Mouse (Mus musculus) liver, embryonic 15.5 days (tissue): ENCODE measurements at regions not wholly inside any gene's neighbourhood (a gene's known extent, or its start where the extent isn't known, plus 50 kb on each side); places are given as distances from the start of the nearest gene placed in this dataset.

ENCODE experiments used
- ATAC-seq: fragments of 200-750 bp; cut with Nextera tagmentation; 2 replicates; pipeline ENCODE4 v1.8.0; 2017; ENCODE audit warnings: moderate number of reproducible peaks, mild to moderate bottlenecking, moderate library complexity; ENCODE audit not compliant: insufficient read depth
- H3K27ac ChIP-seq: fragments of 300-500 bp; sonication (generic); replicated peaks from 2 replicates; pipeline ENCODE4 v1.5.1; 2015; ENCODE audit warnings: mild to moderate bottlenecking, inconsistent platforms
- H3K27me3 ChIP-seq: fragments of 300-500 bp; sonication (generic); 2 replicates; pipeline ENCODE4 v1.6.1; 2015; ENCODE audit warnings: mild to moderate bottlenecking, inconsistent platforms
- H3K36me3 ChIP-seq: fragments of 300-500 bp; sonication (generic); replicated peaks from 2 replicates; pipeline ENCODE4 v1.6.1; 2015; ENCODE audit warnings: moderate library complexity, mild to moderate bottlenecking, inconsistent platforms
- H3K4me1 ChIP-seq: fragments of 300-500 bp; sonication (generic); replicated peaks from 2 replicates; pipeline ENCODE4 v1.6.1; 2015; ENCODE audit warnings: inconsistent platforms
- H3K4me2 ChIP-seq: fragments of 300-500 bp; sonication (generic); 2 replicates; pipeline ENCODE4 v1.6.1; 2015; ENCODE audit warnings: moderate library complexity, mild to moderate bottlenecking, inconsistent platforms
- H3K4me3 ChIP-seq: fragments of 300-500 bp; sonication (generic); replicated peaks from 2 replicates; pipeline ENCODE4 v1.5.1; 2015; ENCODE audit warnings: mild to moderate bottlenecking, inconsistent platforms
- H3K9ac ChIP-seq: fragments of 300-500 bp; sonication (generic); 2 replicates; pipeline ENCODE4 v1.6.1; 2015; ENCODE audit warnings: moderate library complexity, mild to moderate bottlenecking, inconsistent platforms
- H3K9me3 ChIP-seq: fragments of 300-500 bp; sonication (generic); replicated peaks from 2 replicates; pipeline ENCODE4 v1.6.1; 2016; ENCODE audit warnings: inconsistent platforms
- WGBS: fragments of 180-500 bp; shearing (Covaris S2); methylation state at CpG from one replicate; pipeline ENCODE4 v1.1.7; 2015; ENCODE audit warnings: mixed read lengths; ENCODE audit not compliant: insufficient replicate concordance; 5-methylcytosine and 5-hydroxymethylcytosine counted together

GRCm38 (mm10) chr1:186287831-186288230, 170.7 kb upstream of the Lyplal1 start:
- Histone ChIP-seq H3K9ac (no peak overlapping the region), H3K27me3 (no peaks in the 10 kb centered on the region), H3K4me3 (no peak overlapping the region), H3K4me2 (no peak overlapping the region), H3K27ac (no peak overlapping the region), H3K9me3 (no peaks in the 10 kb centered on the region), H3K4me1 (no peaks in the 10 kb centered on the region), H3K36me3 (no peaks in the 10 kb centered on the region)
- WGBS, result 64% methylated on average over 8 of the region's 8 CpGs
- no peak for ATAC-seq

DNA sequence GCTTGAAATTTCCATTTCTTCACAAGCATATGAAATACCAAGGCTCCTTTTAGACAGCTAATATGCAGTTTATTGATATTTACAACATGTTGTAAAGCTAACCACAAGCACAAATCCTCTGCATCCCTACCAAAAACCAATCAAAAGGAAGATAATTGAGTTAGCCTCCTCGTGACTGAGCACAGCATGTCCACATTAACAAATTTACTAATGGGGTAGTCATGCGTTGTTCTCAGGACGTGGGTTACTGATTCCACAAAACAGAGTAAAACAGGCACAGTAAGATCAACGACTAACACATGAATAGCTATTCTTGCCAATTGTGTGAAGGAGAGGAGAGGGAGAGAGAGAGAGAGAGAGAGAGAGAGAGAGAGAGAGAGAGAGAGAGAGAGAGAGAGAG, 169.3 kb upstream of the Lyplal1 start:
- Histone ChIP-seq H3K27me3 (no peaks in the 10 kb centered on the region), H3K4me1 (no peaks in the 10 kb centered on the region), H3K36me3 (no peaks in the 10 kb centered on the region), H3K4me2 (no peak overlapping the region), H3K9me3 (no peaks in the 10 kb centered on the region), H3K27ac (no peak overlapping the region), H3K9ac (no peak overlapping the region), H3K4me3 (no peak overlapping the region)
- ATAC-seq, result no peak
- 43% methylated on average over 4 of the region's 4 CpGs for WGBS

- Histone ChIP-seq H3K36me3 (no peaks in the 10 kb centered on the region), H3K9ac (no peak overlapping the region), H3K4me2 (no peak overlapping the region), H3K27me3 (no peaks in the 10 kb centered on the region), H3K4me1 (no peaks in the 10 kb centered on the region), H3K9me3 (no peaks in the 10 kb centered on the region), H3K27ac (no peak overlapping the region), H3K4me3 (no peak overlapping the region)
- 71% methylated on average over 11 of the region's 11 CpGs for WGBS
- no peak for ATAC-seq
Observed at GRCm38 (mm10) chr1:186277981-186278634, 161.0 kb upstream of the Lyplal1 start.

DNA sequence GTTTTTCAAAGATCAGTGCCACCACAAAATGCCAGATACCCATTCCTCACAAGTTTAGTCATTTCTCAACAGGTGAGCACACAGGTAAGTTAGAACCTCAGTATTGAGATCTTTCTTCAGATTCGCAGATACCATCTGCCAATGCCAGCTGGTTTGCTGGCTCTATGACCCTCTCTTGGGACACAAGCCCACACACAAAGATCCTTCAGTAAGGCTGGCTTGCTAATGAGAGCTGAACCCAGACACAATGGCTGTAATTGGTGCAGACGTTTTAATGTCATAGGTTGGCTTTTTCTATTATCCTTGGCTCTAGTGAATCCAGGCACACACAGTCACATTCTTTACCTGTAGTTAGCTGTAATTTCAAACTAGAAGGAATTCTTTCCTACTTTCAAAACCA, 154.3 kb upstream of the Lyplal1 start:
- Histone ChIP-seq H3K9me3 (no peaks in the 10 kb centered on the region), H3K27me3 (no peaks in the 10 kb centered on the region), H3K9ac (no peak overlapping the region), H3K4me3 (no peak overlapping the region), H3K4me1 (no peaks in the 10 kb centered on the region), H3K4me2 (no peak overlapping the region), H3K27ac (no peak overlapping the region), H3K36me3 (no peaks in the 10 kb centered on the region)
- no peak for ATAC-seq
- WGBS, result 59% methylated on average over 2 of the region's 2 CpGs

GRCm38 (mm10) chr1:186267317-186267716, 150.2 kb upstream of the Lyplal1 start:
- Histone ChIP-seq H3K9ac (no peak overlapping the region), H3K4me2 (no peak overlapping the region)
- 70% methylated on average over 2 of the region's 2 CpGs for WGBS

DNA sequence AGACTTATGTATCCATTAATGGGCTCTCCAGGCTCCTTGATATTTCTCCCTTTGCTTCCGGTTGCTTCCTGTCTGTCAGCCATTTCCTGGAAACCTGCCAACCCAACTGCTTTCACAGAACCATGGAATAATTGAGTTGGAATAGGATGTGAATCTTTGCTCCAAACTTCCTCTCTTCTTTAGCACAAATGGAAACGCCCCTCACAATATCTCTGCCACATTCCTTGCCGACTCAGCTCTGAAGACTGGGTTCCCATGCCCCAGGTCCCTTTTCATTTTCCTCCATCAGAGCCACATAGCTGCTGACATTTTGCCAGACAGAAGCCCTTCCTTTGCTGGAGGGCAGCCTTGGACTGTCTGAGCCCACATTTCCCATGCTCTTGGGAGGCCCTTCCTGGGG, 147.5 kb upstream of the Lyplal1 start:
- Histone ChIP-seq H3K27ac (no peak overlapping the region), H3K27me3 (no peaks in the 10 kb centered on the region), H3K36me3 (no peaks in the 10 kb centered on the region), H3K4me3 (no peak overlapping the region), H3K4me1 (peaks cover 7% of the 10 kb centered on the region; the same call in 1 of the 2 replicates), H3K9me3 (no peaks in the 10 kb centered on the region), H3K9ac (no peak overlapping the region), H3K4me2 (no peak overlapping the region)
- no peak for ATAC-seq
- 45% methylated on average over 3 of the region's 3 CpGs for WGBS

More at GRCm38 (mm10) chr1:186267317-186267716, 150.2 kb upstream of the Lyplal1 start:
- ATAC-seq, result no peak
- Histone ChIP-seq H3K4me1 (peaks cover 5% of the 10 kb centered on the region; the same call in 1 of the 2 replicates), H3K27ac (no peak overlapping the region), H3K4me3 (no peak overlapping the region), H3K36me3 (no peaks in the 10 kb centered on the region), H3K9me3 (no peaks in the 10 kb centered on the region), H3K27me3 (no peaks in the 10 kb centered on the region)

DNA sequence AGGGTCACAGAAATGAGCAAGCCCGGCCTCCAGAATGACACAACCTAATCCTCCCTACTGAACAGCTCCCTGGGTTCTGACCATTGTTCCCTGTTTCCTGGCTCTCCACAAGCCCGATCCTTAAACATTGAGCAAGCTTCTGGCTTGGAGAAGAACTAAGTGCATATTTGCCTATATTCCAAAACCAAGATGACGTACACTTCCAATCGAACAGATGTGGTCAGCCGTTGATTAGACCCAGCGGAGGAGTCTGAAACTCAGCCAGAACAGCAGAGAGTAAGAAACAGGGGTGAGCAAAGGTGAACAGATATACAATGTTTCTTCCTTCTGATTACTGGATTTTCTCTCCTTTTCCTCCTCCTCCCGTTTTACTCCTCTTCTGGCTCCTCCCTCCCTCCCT, 146.8 kb upstream of the Lyplal1 start:
- Histone ChIP-seq H3K4me1 (peaks cover 7% of the 10 kb centered on the region; the same call in 1 of the 2 replicates), H3K9me3 (no peaks in the 10 kb centered on the region), H3K9ac (no peak overlapping the region), H3K27ac (no peak overlapping the region), H3K4me3 (no peak overlapping the region), H3K36me3 (no peaks in the 10 kb centered on the region), H3K4me2 (no peak overlapping the region), H3K27me3 (no peaks in the 10 kb centered on the region)
- no peak for ATAC-seq
- WGBS, result 49% methylated on average over 7 of the region's 7 CpGs

DNA sequence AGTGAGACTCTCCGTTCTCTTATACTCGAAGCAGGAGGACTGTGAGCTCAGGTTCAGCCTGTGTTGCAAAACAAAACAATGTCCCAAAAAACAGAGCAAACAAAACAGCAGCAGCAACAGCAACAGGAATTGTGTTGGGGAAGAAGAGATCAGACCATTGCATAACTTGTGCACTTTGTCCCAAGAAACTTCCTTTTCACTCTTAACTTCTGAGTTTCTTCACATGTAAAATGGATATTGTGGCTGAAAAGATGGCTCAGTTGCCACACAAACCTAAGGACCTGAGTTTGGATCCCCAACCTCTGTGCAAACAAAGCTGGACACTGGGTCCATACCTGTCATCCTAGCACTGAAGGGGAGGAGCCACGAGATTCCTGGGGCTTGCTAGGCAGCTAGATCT, 146.1 kb upstream of the Lyplal1 start:
- Histone ChIP-seq H3K9me3 (no peaks in the 10 kb centered on the region), H3K9ac (no peak overlapping the region), H3K36me3 (no peaks in the 10 kb centered on the region), H3K4me1 (peaks cover 7% of the 10 kb centered on the region; the same call in 1 of the 2 replicates), H3K4me2 (no peak overlapping the region), H3K4me3 (no peak overlapping the region), H3K27me3 (no peaks in the 10 kb centered on the region), H3K27ac (no peak overlapping the region)
- no peak for ATAC-seq
- WGBS, result 47% methylated on average over 3 of the region's 3 CpGs

DNA sequence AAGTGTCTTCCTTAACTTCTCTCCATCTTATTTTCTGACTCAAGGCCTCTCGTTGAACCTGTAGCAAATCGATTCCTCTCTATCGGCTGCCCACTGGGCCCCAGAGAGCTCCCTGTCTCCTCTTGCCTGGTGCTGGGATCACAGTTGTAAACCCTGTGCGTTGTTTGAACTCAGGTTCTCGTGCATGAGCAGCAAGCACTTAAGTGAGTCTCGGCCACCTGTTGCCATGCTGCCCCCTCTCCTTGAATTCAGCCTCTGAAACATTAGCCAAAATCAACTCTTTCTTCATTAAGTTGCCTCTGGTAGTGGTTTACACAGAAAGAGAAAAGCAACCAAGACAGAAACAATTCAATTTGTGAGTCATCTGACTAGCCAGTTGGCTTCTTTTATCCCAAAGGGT, 144.9 kb upstream of the Lyplal1 start:
- Histone ChIP-seq H3K9ac (no peak overlapping the region), H3K27me3 (no peaks in the 10 kb centered on the region), H3K36me3 (no peaks in the 10 kb centered on the region), H3K4me3 (no peak overlapping the region), H3K9me3 (no peaks in the 10 kb centered on the region), H3K4me1 (peaks cover 7% of the 10 kb centered on the region; the same call in 1 of the 2 replicates), H3K27ac (no peak overlapping the region), H3K4me2 (no peak overlapping the region)
- 64% methylated on average over 6 of the region's 6 CpGs for WGBS
- no peak for ATAC-seq

- ATAC-seq, result 0 out of 2 replicates have a peak, but pooled peaks have one; percentile 18
- Histone ChIP-seq H3K9me3 (no peaks in the 10 kb centered on the region), H3K4me1 (peaks cover 7% of the 10 kb centered on the region; the same call in 1 of the 2 replicates), H3K4me3 (no peak overlapping the region), H3K4me2 (no peak overlapping the region), H3K9ac (no peak overlapping the region), H3K27me3 (no peaks in the 10 kb centered on the region), H3K27ac (no peak overlapping the region), H3K36me3 (no peaks in the 10 kb centered on the region)
- WGBS, result 46% methylated on average over 4 of the region's 4 CpGs
Observed at GRCm38 (mm10) chr1:186261326-186261833, 144.3 kb upstream of the Lyplal1 start.

GRCm38 (mm10) chr1:186257611-186258010, 140.5 kb upstream of the Lyplal1 start:
- Histone ChIP-seq H3K4me3 (no peak overlapping the region), H3K27ac (no peak overlapping the region), H3K9ac (no peak overlapping the region), H3K4me1 (0 out of 2 replicates have a peak, but pooled peaks cover 2% of the 10 kb centered on the region), H3K9me3 (no peaks in the 10 kb centered on the region), H3K36me3 (no peaks in the 10 kb centered on the region), H3K27me3 (no peaks in the 10 kb centered on the region), H3K4me2 (no peak overlapping the region)
- no peak for ATAC-seq
- WGBS, result 57% methylated on average over 1 of the region's 1 CpGs
